Mouse (Mus musculus): ENCODE results near the gene Cdcp2. TPM values are rescaled to one million over a fixed set of nuclear protein-coding genes. Genes with fewer than 3 reads are reported as not detected.

The Cdcp2 gene
- polyA plus RNA-seq, 1 experiment = not detected

- Histone ChIP-seq H3ac (ENCODE audit: control insufficient read depth, insufficient read length, low read depth) (no peak overlapping the region), H3K27me3 (ENCODE audit: control insufficient read depth, insufficient read depth, insufficient read length) (no peaks in the 10 kb centered on the region), H3K4me3 (ENCODE audit: insufficient read depth, poor library complexity, severe bottlenecking) (no peak overlapping the region), H3K36me3 (ENCODE audit: control insufficient read depth, insufficient read depth) (peaks cover 10% of the 10 kb centered on the region), H3K79me2 (ENCODE audit: control insufficient read depth, insufficient read depth) (no peaks in the 10 kb centered on the region), H3K79me3 (ENCODE audit: low read depth) (no peaks in the 10 kb centered on the region)
- TF ChIP-seq MAX (IDR thresholded peaks at IDR 0.05) (no peak), USF1 (IDR thresholded peaks at IDR 0.05; ENCODE audit: low read depth) (no peak), FOSL1 (IDR thresholded peaks at IDR 0.05; ENCODE audit: insufficient read depth, low read length, poor library complexity, severe bottlenecking) (no peak), CEBPB (IDR thresholded peaks at IDR 0.05; ENCODE audit: low read depth) (no peak), MYOG (IDR thresholded peaks at IDR 0.05; ENCODE audit: control insufficient read depth, extremely low read depth, insufficient read length) (no peak), CTCF (IDR thresholded peaks at IDR 0.05; ENCODE audit: control insufficient read depth, insufficient read depth, insufficient read length) (no peak)
These were observed 42.5 kb downstream of the Cdcp2 start for GRCm38 (mm10) chr4:107138948-107139835.

- no peaks in the 10 kb centered on the region for H3K79me2 ChIP-seq (ENCODE audit: control insufficient read depth, insufficient read depth)
- no peak overlapping the region for H3K4me3 ChIP-seq (ENCODE audit: insufficient read depth, poor library complexity, severe bottlenecking)
- H3K79me3 ChIP-seq (ENCODE audit: low read depth) = no peaks in the 10 kb centered on the region
- peaks cover 10% of the 10 kb centered on the region for H3K36me3 ChIP-seq (ENCODE audit: control insufficient read depth, insufficient read depth)
- no peaks in the 10 kb centered on the region for H3K27me3 ChIP-seq (ENCODE audit: control insufficient read depth, insufficient read depth, insufficient read length)
- TF ChIP-seq CTCF (IDR thresholded peaks at IDR 0.05; ENCODE audit: control insufficient read depth, insufficient read depth, insufficient read length) = no peak
- TF ChIP-seq FOSL1 (IDR thresholded peaks at IDR 0.05; ENCODE audit: insufficient read depth, low read length, poor library complexity, severe bottlenecking) = no peak
- TF ChIP-seq MAX (IDR thresholded peaks at IDR 0.05) = no peak
- no peak for TF ChIP-seq MYOG (IDR thresholded peaks at IDR 0.05; ENCODE audit: control insufficient read depth, extremely low read depth, insufficient read length)
- no peak for TF ChIP-seq CEBPB (IDR thresholded peaks at IDR 0.05; ENCODE audit: low read depth)
- no peak for TF ChIP-seq USF1 (IDR thresholded peaks at IDR 0.05; ENCODE audit: low read depth)
- no peak for TF ChIP-seq MYOD1 (IDR thresholded peaks at IDR 0.05; ENCODE audit: control insufficient read depth, insufficient read length, low read depth)
- H3ac ChIP-seq (ENCODE audit: control insufficient read depth, insufficient read length, low read depth) = no peak overlapping the region
These were observed 43.3 kb downstream of the Cdcp2 start for GRCm38 (mm10) chr4:107139836-107140631.

GRCm38 (mm10) chr4:107143511-107143910 is 46.8 kb downstream of the Cdcp2 start:
- no peak for TF ChIP-seq FOSL1 (IDR thresholded peaks at IDR 0.05; ENCODE audit: insufficient read depth, low read length, poor library complexity, severe bottlenecking)
- TF ChIP-seq CEBPB (IDR thresholded peaks at IDR 0.05; ENCODE audit: low read depth) = no peak
- no peak for TF ChIP-seq MYOG (IDR thresholded peaks at IDR 0.05; ENCODE audit: control insufficient read depth, extremely low read depth, insufficient read length)
- TF ChIP-seq USF1 (IDR thresholded peaks at IDR 0.05; ENCODE audit: low read depth) = no peak
- TF ChIP-seq MYOD1 (IDR thresholded peaks at IDR 0.05; ENCODE audit: control insufficient read depth, insufficient read length, low read depth) = no peak
- TF ChIP-seq MAX (IDR thresholded peaks at IDR 0.05) = no peak
- Histone ChIP-seq H3K4me3 (ENCODE audit: insufficient read depth, poor library complexity, severe bottlenecking) (no peak overlapping the region), H3K79me2 (ENCODE audit: control insufficient read depth, insufficient read depth) (no peaks in the 10 kb centered on the region), H3K36me3 (ENCODE audit: control insufficient read depth, insufficient read depth) (peaks cover 10% of the 10 kb centered on the region), H3K79me3 (ENCODE audit: low read depth) (no peaks in the 10 kb centered on the region), H3ac (ENCODE audit: control insufficient read depth, insufficient read length, low read depth) (no peak overlapping the region), H3K27me3 (ENCODE audit: control insufficient read depth, insufficient read depth, insufficient read length) (no peaks in the 10 kb centered on the region)

- H3K79me2 ChIP-seq (ENCODE audit: control insufficient read depth, insufficient read depth) = no peaks in the 10 kb centered on the region
- H3K27me3 ChIP-seq (ENCODE audit: control insufficient read depth, insufficient read depth, insufficient read length) = no peaks in the 10 kb centered on the region
- no peaks in the 10 kb centered on the region for H3K79me3 ChIP-seq (ENCODE audit: low read depth)
- H3ac ChIP-seq (ENCODE audit: control insufficient read depth, insufficient read length, low read depth) = no peak overlapping the region
- H3K36me3 ChIP-seq (ENCODE audit: control insufficient read depth, insufficient read depth) = peaks cover 7% of the 10 kb centered on the region
- no peak overlapping the region for H3K4me3 ChIP-seq (ENCODE audit: insufficient read depth, poor library complexity, severe bottlenecking)
- TF ChIP-seq FOSL1 (IDR thresholded peaks at IDR 0.05; ENCODE audit: insufficient read depth, low read length, poor library complexity, severe bottlenecking) (no peak), USF1 (IDR thresholded peaks at IDR 0.05; ENCODE audit: low read depth) (no peak), MYOD1 (IDR thresholded peaks at IDR 0.05; ENCODE audit: control insufficient read depth, insufficient read length, low read depth) (no peak), CEBPB (IDR thresholded peaks at IDR 0.05; ENCODE audit: low read depth) (no peak), MAX (IDR thresholded peaks at IDR 0.05) (no peak), CTCF (IDR thresholded peaks at IDR 0.05; ENCODE audit: control insufficient read depth, insufficient read depth, insufficient read length) (no peak), MYOG (IDR thresholded peaks at IDR 0.05; ENCODE audit: control insufficient read depth, extremely low read depth, insufficient read length) (no peak)
These were observed 54.3 kb downstream of the Cdcp2 start for GRCm38 (mm10) chr4:107150991-107151390.

GRCm38 (mm10) chr4:107152571-107152970 is 55.9 kb downstream of the Cdcp2 start:
- H3K36me3 ChIP-seq (ENCODE audit: control insufficient read depth, insufficient read depth) = peaks cover 17% of the 10 kb centered on the region
- no peaks in the 10 kb centered on the region for H3K79me3 ChIP-seq (ENCODE audit: low read depth)
- no peak overlapping the region for H3ac ChIP-seq (ENCODE audit: control insufficient read depth, insufficient read length, low read depth)

More at GRCm38 (mm10) chr4:107152571-107152970, 55.9 kb downstream of the Cdcp2 start:
- H3K79me2 ChIP-seq (ENCODE audit: control insufficient read depth, insufficient read depth) = no peaks in the 10 kb centered on the region
- H3K4me3 ChIP-seq (ENCODE audit: insufficient read depth, poor library complexity, severe bottlenecking) = no peak overlapping the region
- H3K27me3 ChIP-seq (ENCODE audit: control insufficient read depth, insufficient read depth, insufficient read length) = no peaks in the 10 kb centered on the region
- TF ChIP-seq FOSL1 (IDR thresholded peaks at IDR 0.05; ENCODE audit: insufficient read depth, low read length, poor library complexity, severe bottlenecking) (no peak), MYOD1 (IDR thresholded peaks at IDR 0.05; ENCODE audit: control insufficient read depth, insufficient read length, low read depth) (no peak), CEBPB (IDR thresholded peaks at IDR 0.05; ENCODE audit: low read depth) (no peak), USF1 (IDR thresholded peaks at IDR 0.05; ENCODE audit: low read depth) (no peak), MAX (IDR thresholded peaks at IDR 0.05) (no peak), MYOG (IDR thresholded peaks at IDR 0.05; ENCODE audit: control insufficient read depth, extremely low read depth, insufficient read length) (no peak), CTCF (IDR thresholded peaks at IDR 0.05; ENCODE audit: control insufficient read depth, insufficient read depth, insufficient read length) (no peak)
